Mouse (Mus musculus) G1E (cell line): ENCODE measurements around the gene D130052B06Rik. TPM values are rescaled to one million over a fixed set of nuclear protein-coding genes. Genes with fewer than 3 reads are reported as not detected.
A peak's percentile ranks its signal among the peaks of the same experiment; 100 is the strongest.

Source experiments
- ATAC-seq: 2 replicates; pipeline ENCODE4 v1.8.0; 2016; ENCODE audit warnings: mild to moderate bottlenecking; ENCODE audit not compliant: insufficient number of reproducible peaks, poor library complexity, low FRiP score, severe bottlenecking; ENCODE audit errors: extremely low read depth
- DNase-seq: peaks from one replicate; pipeline ENCODE4 v3.0.0; 2012; ENCODE audit warnings: low spot score
- H3K27me3 ChIP-seq: 2 replicates; pipeline ENCODE4 v1.6.1; 2012; ENCODE audit warnings: mild to moderate bottlenecking, low read length, inconsistent platforms; ENCODE audit not compliant: insufficient read depth
- H3K36me3 ChIP-seq: replicated peaks from 2 replicates; pipeline ENCODE3; 2012; ENCODE audit warnings: mild to moderate bottlenecking, inconsistent platforms
- H3K4me1 ChIP-seq: 2 replicates; pipeline ENCODE4 v1.6.1; 2012; ENCODE audit warnings: low read depth, low read length, inconsistent platforms, mixed read lengths; ENCODE audit not compliant: insufficient read depth
- H3K4me3 ChIP-seq: 2 replicates; pipeline ENCODE4 v1.5.1; 2012; ENCODE audit warnings: low read depth, mild to moderate bottlenecking, inconsistent platforms, low read length, moderate library complexity, mixed read lengths
- H3K9me3 ChIP-seq: replicated peaks from 2 replicates; pipeline ENCODE4 v1.6.1; 2012; ENCODE audit warnings: inconsistent platforms
- CTCF ChIP-seq: IDR thresholded peaks from 2 replicates; pipeline ENCODE4 v1.5.1; 2012; ENCODE audit warnings: low read depth, low read length, inconsistent platforms, mixed read lengths
- GATA1 ChIP-seq: IDR thresholded peaks from 2 replicates; pipeline ENCODE4 v1.6.1; 2012; ENCODE audit warnings: borderline replicate concordance, low read length, inconsistent platforms, mixed read lengths
- GATA2 ChIP-seq: IDR thresholded peaks from 2 replicates; pipeline ENCODE4 v1.6.1; 2012; ENCODE audit warnings: low read depth, low read length, inconsistent platforms, borderline replicate concordance
- POLR2AphosphoS5 ChIP-seq: IDR thresholded peaks from 2 replicates; pipeline ENCODE4 v1.6.1; 2012; ENCODE audit warnings: low read depth, low read length, inconsistent platforms; ENCODE audit not compliant: insufficient replicate concordance
- TAL1 ChIP-seq: conservative IDR thresholded peaks from 2 replicates; pipeline ENCODE4 v1.6.1; 2012; ENCODE audit warnings: low read depth, low read length, inconsistent platforms, mixed read lengths
- polyA plus RNA-seq: library from polyadenylated mRNA; stranded (reverse); fragments of >175 nt; gene quantifications from 2 replicates; pipeline ENCODE4 v1.2.3, GENCODE M21; 2012
- total RNA-seq, 2 experiments: library from RNA; stranded (forward) in 1 of 2; stranded (reverse) in 1 of 2; fragments of 200-1000 nt in 1 of 2; fragments of >200 nt in 1 of 2; fragmentation: Nextera tagmentation in 1 of 2; gene quantifications; 2 replicates each; pipeline ENCODE4 v1.2.3; 2014 to 2017

The D130052B06Rik gene
- total RNA-seq (2014; fragmentation: Nextera tagmentation) (not detected in 2 replicates), total RNA-seq (2017) (0.11 TPM in 1 of 2 replicates, not detected in the other), polyA plus RNA-seq (not detected in 2 replicates)

DNA sequence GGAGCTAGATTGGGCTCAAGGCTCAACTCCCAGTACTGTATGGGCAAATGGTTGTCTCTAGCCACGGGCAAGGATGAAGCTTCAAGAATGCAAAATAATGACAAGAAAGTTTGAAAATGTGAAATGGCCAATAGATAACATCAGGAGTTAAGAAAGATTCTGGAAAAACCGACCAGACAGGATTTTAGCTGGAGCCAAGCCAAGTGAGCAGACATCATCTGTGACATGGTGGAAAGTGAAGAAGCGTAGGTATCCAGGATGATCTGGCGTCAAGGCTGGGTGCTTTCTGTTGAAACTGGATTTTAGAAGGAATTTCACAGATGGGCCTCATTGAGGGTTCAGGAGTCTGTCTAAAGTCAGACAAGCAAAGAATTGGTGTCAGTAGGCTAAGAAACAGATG is at the start of gene D130052B06Rik:
TSS of gene D130052B06Rik (plus strand) at position 317 of the 400 bp plus-strand sequence.
- Histone ChIP-seq H3K36me3 (no peaks in the 10 kb centered on the region), H3K9me3 (no peaks in the 10 kb centered on the region), H3K4me3 (no peak within 1 kb of the TSS), H3K4me1 (no peaks in the 10 kb centered on the region), H3K27me3 (0 out of 2 replicates have a peak, but pooled peaks cover 5% of the 10 kb centered on the region)
- DNase-seq (no peak), ATAC-seq (no peak)
- TF ChIP-seq GATA1 (no peak), TAL1 (no peak), CTCF (no peak), POLR2AphosphoS5 (no peak), GATA2 (no peak)

DNA sequence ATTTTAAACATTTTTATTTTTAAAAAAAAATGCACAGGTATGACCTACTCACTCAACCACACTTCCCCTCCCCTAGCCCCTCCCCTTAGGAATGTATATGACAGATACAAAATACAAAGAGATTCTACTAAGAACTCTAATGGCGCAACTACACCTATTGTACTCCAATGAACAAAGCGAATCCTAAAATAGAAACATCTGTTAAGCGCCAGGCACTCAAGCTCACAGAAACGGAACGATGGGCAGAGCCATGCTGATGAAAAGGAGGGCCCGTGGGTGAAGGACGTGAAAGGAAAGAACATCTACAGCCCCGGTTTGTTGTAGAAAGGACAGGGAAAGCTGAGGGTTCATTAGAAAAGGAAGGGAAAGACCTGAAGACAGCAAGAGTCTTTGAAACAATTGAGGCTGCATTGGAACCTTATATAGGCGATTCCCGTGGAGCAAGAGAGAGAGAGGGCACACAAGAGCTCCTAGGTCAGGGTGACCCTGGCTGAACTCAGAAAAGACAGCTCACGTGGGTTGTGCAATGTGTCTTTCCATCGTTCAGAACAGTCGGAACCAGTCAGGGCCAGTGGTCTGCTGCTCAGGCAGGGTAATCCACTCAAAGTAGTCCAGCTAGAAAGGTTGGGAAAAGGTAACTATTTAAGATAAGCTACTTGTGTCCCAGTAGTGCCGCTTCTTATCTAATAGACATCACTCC is 48.1 kb upstream of the D130052B06Rik start:
- Histone ChIP-seq H3K36me3 (no peaks in the 10 kb centered on the region), H3K4me3 (no peak overlapping the region), H3K9me3 (no peaks in the 10 kb centered on the region), H3K27me3 (peaks cover 5% of the 10 kb centered on the region), H3K4me1 (no peaks in the 10 kb centered on the region)
- TF ChIP-seq POLR2AphosphoS5, result no peak
- no peak for TF ChIP-seq TAL1
- TF ChIP-seq GATA1, result no peak
- TF ChIP-seq GATA2, result no peak
- TF ChIP-seq CTCF, result no peak
- ATAC-seq (no peak), DNase-seq (no peak)

DNA sequence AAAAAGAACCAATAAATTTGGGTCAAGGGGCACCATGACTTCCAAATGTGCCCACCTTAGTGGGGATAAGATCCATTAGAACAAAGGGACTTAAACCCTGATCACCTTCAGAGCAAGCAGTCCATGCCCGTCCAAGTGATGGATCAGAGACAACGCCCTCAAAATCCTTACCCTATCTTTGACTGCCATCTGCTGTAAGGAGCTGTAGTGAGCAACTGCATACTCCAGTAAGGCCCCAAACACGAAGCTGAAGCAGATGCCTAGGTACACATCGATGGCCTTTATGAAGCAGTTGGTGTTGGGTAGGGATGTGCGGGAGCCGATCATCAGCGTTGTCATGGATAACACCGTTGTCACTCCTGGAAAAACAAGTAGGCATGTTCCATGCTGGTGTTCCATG is 45.0 kb upstream of the D130052B06Rik start:
- ATAC-seq, result no peak
- TF ChIP-seq GATA1 (no peak), GATA2 (no peak), TAL1 (no peak), CTCF (no peak), POLR2AphosphoS5 (no peak)
- Histone ChIP-seq H3K4me3 (no peak overlapping the region), H3K9me3 (no peaks in the 10 kb centered on the region), H3K36me3 (no peaks in the 10 kb centered on the region), H3K27me3 (peaks cover 5% of the 10 kb centered on the region), H3K4me1 (no peaks in the 10 kb centered on the region)
- no peak for DNase-seq

- ATAC-seq, result no peak
- H3K4me1 ChIP-seq, result no peaks in the 10 kb centered on the region
- no peaks in the 10 kb centered on the region for H3K36me3 ChIP-seq
- no peak overlapping the region for H3K4me3 ChIP-seq
- no peaks in the 10 kb centered on the region for H3K27me3 ChIP-seq
- DNase-seq, result no peak
- TF ChIP-seq GATA1, result no peak
- TF ChIP-seq POLR2AphosphoS5, result no peak
- no peak for TF ChIP-seq CTCF
- no peak for TF ChIP-seq TAL1
- TF ChIP-seq GATA2, result no peak
- H3K9me3 ChIP-seq, result peaks cover 12% of the 10 kb centered on the region
Measured at GRCm38 (mm10) chr11:33563921-33564320, 35.2 kb upstream of the D130052B06Rik start.

DNA sequence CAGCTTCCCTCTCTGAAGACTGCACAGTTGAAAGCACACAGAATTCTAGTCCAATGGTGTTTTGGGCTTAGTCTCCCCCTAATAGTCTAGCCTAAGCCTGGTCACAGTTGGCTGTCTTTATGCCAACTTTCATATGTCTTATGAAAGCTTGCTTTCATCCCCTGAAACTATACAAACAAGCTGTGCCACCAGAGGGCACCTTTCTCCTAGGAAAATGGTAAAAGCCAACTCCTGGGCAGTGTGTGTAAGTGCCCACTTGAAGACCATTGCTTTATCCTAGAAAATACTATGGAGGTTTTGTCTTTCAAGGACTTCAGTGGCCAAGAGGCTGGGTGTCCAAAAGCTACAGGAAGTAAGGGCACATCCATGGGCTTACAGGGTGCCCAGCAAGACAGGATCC is 28.7 kb upstream of the D130052B06Rik start:
- no peak for ATAC-seq

DNA sequence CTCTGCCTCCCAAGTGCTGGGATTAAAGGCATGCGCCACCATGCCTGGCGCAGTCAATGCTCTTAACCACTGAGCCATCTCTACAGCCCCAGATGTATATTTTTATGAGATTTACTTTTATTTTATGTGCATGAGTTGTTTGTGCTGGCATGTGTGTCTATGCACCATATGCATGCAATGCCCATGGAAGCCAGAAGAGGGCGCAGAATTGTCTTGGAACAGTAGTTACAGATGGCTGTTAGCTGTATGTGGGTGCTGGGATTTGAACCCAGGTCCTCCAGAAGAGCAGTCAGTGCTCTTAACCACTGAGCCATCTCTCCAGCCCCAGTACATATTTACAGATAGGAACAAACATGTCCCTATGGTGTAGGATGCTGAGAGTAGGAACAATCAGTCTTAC is 24.2 kb upstream of the D130052B06Rik start:
- no peaks in the 10 kb centered on the region for H3K9me3 ChIP-seq
- ATAC-seq (no peak), DNase-seq (no peak)
- H3K27me3 ChIP-seq, result no peaks in the 10 kb centered on the region
- H3K4me1 ChIP-seq, result no peaks in the 10 kb centered on the region
- TF ChIP-seq CTCF (0 out of 2 replicates have a peak, but pooled peaks have one; percentile 10), TAL1 (no peak), POLR2AphosphoS5 (no peak)
- no peaks in the 10 kb centered on the region for H3K36me3 ChIP-seq
- no peak overlapping the region for H3K4me3 ChIP-seq

More for the DNA sequence above, 28.7 kb upstream of the D130052B06Rik start:
- Histone ChIP-seq H3K36me3 (no peaks in the 10 kb centered on the region), H3K27me3 (no peaks in the 10 kb centered on the region), H3K4me1 (no peaks in the 10 kb centered on the region), H3K4me3 (no peak overlapping the region), H3K9me3 (no peaks in the 10 kb centered on the region)
- DNase-seq, result no peak
- TF ChIP-seq CTCF, result no peak
- no peak for TF ChIP-seq TAL1
- TF ChIP-seq GATA2, result no peak
- no peak for TF ChIP-seq GATA1
- no peak for TF ChIP-seq POLR2AphosphoS5

DNA sequence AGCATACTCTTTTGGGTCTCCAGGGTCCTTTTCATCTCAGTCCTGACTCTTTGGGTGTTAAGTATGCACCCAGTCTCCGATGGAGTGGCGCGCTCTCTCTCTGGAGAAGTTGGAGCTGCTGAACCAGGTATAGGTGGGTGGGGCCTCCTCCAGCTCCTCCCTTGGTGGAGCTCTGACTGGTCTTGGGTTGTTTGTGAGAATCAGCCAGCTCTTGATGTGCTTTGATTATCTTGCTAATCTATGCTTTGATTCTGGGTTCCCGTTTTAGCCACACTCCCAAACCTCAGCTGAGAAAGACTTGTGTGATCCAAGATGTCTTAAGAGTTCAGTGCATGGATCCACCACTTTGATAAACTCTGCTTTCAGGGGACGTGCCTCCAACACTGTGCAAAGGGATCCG is 20.2 kb upstream of the D130052B06Rik start, which contains the start of gene Gabrp:
TSS of gene Gabrp (minus strand) at position 101 of the 400 bp plus-strand sequence.
- H3K4me1 ChIP-seq, result no peaks in the 10 kb centered on the region
- no peak within 1 kb of the TSS for H3K4me3 ChIP-seq
- H3K27me3 ChIP-seq, result no peaks in the 10 kb centered on the region
- TF ChIP-seq GATA2 (no peak), CTCF (no peak), GATA1 (no peak)
- no peaks in the 10 kb centered on the region for H3K36me3 ChIP-seq
- ATAC-seq (no peak), DNase-seq (no peak)
- H3K9me3 ChIP-seq, result no peaks in the 10 kb centered on the region
